Mouse (Mus musculus) testis, postnatal 14 days (tissue): ENCODE results near the gene Iqsec3.
"Not testable (repeated sequence)": the region's sequence is repeated elsewhere in the genome, so short reads cannot be mapped to it uniquely, and the experiment has no call there.

Source experiments
- DNase-seq: peaks from one replicate; pipeline ENCODE4 v3.0.0; 2021; ENCODE audit warnings: low spot score

Gene Iqsec3

DNA sequence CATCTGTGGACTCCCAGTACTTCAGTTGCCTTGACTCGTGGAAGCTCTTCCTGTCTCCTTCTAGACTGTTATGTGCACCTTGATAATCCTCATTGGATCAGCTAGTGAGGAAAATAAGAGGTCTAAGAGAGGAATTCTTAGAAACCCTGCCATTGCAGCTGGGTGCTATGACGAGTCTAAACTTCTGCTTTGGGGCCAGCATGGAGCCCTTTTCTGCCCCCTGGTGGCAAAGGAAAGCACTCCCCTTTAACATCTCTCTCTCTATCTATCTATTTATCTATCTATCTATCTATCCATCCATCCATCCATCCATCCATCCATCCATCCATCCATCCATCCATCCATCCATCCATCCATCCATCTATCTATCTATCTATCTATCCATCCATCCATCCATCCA is 106.9 kb downstream of the Iqsec3 start:
- DNase-seq, result not testable (repeated sequence)

DNA sequence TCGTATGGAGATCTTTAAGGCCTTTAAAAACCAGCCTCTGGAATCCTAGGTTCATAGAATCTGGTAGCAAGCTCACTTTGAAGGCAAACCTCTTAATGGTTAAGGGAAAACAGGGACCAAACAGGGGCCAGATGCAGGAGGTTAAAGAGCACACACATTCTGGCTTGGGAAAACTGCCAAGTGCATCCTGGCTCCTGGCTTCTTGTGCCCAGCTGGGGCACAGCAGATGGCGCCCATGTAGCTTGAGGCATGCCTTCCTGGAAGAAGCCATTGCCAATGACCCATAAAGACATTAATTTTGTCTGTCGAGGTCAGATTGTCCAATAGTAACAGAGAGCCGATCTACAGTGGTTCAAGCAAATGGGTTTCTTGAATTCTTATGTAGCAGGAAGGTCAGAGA is 109.5 kb downstream of the Iqsec3 start:
- DNase-seq, result no peak

DNA sequence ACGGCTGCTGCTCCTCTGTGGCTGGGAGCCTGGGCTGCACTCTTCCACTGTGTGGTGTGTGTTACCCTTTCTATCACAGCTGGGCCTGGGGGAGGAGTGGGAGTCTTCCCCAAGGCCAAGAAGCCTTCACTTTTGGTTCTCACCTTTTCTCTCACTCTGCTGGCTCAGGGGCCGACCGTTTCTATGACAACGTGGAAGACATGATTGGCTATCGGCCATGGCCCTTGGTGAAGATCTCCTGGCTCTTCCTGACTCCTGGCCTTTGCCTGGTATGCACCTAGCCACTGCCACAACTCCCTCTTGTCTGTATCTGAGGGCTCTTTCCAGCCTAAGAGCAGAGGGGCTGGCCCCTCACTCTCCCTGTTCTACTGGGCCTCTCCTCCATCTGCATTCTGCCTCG is 110.4 kb downstream of the Iqsec3 start:
- DNase-seq, result no peak

DNA sequence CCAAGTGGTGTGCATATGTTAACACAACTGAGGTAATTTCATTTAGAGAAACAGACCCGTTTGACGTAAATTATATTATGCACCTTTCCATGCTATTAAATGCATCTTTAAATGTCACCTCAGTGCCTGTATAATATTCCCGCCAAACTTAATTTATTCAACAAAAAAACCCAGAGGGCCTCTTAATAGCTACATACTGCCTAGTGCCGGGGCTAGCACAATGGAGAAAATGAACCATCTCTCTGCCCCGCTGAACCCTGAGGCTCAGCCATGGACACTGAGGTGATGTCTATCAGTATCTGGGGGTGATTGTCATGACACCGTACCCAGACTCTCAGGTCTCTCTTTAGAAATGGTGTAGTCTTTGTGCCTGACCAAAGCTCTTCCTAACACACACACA is 116.2 kb downstream of the Iqsec3 start:
- DNase-seq, result no peak

DNA sequence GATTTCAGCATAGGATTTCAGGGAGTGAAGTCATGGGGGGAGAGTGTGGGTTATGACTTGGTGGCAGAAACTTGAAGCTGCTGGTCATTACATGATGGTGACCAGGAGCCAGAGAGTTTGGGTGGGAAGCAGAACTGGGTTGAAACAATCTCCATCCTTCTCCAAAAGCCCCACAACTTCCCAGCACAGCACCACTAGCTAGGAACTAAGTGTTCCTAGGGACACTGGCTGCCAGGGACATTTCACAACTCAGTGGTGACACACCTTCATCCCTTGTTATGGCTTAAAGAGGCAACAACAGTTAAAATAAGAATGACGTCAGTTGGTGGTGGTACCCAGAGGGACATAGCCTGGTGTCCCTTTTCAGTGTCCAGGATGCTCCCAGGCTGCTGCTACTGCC is 117.4 kb downstream of the Iqsec3 start:
- DNase-seq, result no peak

DNA sequence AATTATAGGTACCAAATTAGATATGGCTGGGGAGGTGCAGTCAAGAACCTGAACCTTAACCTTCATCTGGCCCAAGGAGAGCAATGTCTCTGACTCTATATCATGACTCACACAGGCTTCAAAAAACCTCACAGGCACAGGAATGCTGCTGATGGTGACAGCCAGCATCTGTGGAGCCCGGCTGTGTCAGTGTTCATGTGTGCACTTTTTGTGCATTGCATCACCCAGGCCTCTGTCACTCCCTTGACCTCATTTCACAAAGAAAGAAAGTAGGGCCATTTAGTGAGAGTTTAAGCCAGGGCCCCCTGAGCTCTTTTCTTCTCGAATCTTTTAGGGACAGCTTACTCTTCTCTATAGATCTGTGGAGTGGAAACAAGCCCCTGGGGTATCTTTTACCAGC is 121.2 kb downstream of the Iqsec3 start:
- DNase-seq, result no peak

DNA sequence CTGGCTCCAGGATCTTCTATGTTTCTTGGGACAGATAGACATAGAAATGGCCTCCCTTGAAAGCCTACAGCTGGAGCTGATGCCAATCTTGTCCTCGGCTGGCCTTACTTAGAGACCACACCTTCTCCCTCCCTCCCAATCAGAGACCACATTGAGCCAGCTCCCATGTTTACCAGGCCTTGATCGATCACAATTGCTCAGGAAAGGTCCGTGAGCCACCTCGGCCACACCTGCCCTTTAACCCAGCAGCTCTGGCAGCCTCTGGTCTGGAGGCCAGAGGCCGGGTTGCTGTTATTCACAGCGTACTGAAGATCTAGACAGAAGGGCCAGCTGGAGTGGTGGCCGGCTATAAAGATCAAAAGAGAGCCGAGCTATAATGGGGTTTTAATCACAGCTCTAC is 127.0 kb downstream of the Iqsec3 start:
- DNase-seq, result no peak

DNA sequence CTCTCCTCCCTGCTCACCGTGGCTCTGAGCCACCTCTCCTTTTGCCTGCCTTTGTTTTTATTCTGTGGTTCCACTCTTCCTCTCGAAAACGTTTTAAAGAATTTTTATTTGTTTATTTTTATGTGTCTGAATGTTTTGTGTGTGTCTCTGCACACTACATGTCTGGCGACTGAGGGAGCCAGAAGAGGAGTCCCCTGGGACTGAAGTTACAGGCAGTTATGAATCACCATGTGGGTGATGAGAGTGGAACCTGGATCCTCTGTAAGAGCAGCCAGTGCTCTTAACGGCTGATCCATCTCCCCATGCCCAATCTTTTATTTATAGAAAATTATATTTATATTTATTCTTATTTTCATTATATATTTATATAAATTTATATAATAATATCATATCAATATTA is 129.1 kb downstream of the Iqsec3 start:
- no peak for DNase-seq

DNA sequence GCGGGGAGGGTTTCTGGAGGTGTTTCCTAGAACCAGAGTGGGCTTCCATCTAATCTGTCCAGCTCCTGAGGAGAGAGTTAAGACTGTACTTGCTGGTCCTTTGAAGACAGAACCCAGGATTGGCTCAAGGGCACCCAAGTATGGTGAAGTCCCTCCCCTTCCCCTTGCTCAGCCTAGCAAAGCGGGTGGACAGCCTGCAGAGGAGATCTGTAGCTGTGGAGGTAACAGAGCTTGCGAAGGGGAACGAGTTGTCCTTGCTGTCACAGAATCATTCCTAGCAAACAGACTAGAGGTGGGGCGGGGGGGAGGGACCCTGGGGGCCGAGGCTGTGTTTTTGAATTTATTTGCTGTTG is 129.7 kb downstream of the Iqsec3 start:
- DNase-seq, result no peak

DNA sequence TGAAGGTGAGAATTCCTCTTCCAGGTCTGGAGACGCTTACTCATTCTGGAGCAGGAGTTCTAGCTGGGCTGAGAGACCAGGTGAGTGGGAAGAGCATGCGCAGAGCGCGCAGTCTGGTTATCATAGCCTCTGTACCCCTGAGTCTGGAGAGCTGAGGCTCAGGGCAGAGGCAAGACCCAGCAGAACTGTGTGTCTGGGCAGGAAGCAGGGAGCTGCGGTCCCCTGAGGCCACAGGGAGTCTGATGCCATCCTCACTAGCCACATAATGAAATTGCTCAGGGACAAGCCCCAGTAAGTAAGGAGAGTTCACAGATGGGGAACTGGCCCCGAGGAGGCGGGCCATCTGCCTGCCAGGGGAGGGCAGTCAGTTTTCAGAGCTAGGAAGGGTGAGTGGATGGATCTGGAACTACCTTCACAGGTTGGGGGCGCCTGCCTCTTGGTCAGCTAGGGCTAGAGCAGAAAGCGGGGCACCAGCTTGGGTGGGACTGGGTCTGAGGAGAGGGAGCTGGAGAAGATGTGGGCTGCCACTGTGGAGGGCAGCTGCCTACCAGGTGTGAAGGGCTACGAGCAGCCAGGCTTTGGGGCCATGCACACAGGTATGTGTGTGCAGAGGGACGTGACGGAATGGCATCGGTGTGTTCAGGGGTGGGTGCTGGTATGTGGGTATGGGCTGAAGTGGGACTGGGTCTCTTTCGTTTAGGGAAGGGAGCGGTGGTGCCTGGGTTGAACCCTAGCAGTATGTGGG is 130.3 kb downstream of the Iqsec3 start, which contains the start of gene Slc6a12:
TSS of gene Slc6a12 (plus strand) at position 51 of the 745 bp plus-strand sequence.
- DNase-seq, result no peak

DNA sequence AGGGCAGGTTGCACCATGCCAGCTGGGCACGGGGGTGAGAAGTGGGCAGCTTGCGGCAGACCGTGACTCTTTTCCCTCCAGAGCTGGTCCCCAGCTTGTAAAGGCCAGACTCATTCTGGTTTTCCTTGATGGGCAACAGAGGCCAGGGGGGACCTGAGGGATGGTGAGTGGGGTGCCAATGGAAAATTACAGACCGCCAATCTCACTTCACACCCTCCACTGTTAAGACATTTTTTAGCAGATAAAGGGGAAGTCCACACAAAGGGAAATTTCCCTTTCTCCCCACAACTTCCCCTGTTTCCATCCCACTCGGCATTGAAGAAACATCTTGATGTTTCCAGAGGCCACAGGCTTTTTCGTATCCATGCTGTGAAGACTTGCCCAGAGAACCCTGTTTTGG is 131.8 kb downstream of the Iqsec3 start:
- DNase-seq, result no peak

DNA sequence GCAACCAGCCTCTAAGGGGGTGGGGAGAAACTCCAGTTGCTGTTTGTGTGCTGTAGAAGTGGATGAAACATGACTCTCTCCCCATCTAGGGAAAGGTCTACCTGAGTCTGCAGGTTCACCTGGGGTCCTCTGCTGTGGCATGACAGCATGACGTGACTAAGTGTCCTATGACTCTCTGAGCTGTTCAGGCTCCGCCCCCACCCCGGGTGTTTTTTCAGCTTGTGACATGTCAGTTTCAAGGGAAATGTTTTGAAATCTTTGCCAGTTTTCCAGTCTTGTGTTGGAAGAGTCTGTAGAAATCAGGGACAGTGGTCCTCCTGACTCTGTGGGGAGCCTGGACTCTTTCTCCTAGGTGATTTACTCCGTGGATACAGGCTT is 135.0 kb downstream of the Iqsec3 start:
- no peak for DNase-seq

DNA sequence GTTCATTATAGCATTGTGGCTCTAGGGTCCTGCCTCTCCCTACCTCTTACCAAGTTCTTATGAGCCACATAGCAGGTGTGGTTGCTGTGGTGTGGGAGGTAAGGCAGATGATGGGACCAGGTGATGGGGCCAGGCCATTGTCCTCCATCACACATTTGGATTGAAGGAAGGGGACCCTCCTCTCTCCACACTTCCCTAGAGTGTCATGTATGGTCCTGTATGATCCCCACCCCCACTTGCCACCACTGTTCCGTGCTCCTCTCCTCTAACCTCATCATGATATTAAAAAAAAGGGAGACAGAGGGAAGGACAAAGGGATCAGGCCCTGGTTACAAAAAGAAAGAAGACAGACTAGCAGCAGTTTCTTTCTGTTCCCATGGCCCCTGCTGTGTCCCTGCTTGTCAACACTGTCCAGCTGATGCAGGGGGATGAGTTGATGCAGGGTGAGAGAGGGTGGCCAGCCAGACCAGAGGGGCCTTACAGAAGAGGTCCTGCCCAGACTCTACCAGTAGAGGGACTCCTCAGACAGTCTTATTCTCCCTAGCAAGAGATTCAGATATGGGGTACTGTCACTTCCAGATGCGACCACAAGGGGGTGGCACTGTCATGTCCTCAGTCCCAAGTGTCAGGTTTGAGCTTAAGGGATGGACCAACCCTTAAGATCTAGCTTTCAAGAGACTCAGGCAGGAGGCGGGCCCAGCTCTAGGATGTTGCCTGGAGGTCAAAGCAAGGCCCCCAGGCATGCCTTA is 135.5 kb downstream of the Iqsec3 start:
- peak; percentile 49 for DNase-seq

DNA sequence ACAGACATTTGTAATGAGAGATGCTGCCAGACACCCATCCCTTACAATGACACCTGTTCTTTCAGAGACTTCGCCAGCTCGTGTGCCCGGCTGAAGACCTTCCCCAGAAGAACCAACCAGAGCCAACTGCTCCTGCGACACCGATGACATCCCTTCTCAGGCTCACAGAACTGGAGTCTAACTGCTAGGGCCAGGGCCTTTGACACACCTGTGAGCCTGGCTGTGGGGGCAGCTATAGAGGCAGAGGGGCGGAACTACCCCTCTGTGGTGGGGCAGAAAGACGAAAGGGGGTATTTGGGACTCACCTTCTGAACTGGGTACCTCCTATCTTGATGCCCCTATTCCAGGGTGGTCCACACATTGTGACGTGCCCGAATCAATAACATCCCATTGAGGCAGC is 136.2 kb downstream of the Iqsec3 start:
- no peak for DNase-seq

DNA sequence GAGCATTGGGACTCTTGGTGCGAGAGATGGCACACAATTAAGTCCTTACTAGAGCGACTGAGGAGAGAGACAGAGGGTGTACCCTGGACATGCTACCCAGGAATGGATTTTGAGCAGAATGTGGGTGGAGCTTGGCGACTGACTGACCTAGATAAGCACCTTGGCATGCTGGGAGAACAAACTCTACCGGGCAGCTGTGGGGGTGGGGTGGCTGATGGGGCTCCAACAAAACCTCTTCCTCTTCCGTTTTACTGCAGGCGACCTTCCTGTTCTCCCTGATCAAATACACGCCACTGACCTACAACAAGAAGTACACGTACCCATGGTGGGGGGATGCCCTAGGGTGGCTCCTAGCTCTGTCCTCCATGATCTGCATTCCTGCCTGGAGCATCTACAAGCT is 136.9 kb downstream of the Iqsec3 start:
- DNase-seq, result no peak

DNA sequence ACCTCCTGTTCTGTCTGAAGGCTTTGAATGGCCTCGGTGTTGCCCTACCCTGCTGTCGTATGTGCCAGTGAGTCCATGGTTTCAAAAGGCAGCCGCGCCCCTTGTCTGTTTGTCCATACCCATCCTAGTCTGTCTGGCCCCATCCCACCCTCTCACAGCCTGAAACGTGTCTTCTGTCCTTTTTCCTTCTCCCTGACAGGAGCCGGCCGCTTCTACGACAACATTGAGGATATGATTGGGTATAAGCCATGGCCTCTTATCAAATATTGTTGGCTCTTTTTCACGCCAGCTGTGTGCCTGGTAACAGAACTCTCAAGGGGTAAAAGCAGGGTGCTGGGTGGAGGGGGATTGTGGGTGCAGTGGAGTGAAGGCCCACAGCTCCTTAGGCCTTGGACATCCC is 137.6 kb downstream of the Iqsec3 start:
- DNase-seq, result no peak

DNA sequence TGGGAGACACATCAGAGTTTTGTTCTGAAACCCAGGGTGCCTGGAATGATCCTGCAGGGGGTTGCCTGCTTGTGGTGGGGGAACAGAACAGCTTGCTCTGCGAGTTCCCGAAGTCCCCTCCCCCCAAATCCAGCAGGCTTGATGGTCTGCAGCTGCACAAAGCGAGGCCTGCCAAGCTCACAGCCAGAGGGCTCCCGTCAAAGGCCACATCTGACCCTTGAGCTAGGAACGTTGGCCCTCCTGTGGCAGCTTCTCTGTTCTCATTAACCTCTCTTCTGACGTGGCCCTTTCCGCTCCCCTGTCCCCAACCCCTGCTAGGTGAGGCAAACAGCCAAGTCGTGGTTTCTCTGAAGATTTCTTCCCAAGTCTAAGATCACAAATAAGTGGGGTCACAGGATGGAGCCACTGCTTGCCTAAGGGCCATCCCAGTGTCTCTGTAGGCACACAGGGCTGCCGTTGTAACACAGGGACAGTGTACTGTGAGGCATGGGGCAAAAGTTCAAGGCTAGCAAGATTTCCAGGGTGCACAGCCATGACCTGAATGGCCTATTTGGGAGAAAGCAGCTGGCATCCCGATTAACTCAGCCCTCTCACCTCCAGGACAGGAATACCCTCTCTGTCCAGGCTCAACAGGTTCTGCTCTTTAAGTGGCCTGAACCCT is 143.5 kb downstream of the Iqsec3 start:
- DNase-seq, result no peak

DNA sequence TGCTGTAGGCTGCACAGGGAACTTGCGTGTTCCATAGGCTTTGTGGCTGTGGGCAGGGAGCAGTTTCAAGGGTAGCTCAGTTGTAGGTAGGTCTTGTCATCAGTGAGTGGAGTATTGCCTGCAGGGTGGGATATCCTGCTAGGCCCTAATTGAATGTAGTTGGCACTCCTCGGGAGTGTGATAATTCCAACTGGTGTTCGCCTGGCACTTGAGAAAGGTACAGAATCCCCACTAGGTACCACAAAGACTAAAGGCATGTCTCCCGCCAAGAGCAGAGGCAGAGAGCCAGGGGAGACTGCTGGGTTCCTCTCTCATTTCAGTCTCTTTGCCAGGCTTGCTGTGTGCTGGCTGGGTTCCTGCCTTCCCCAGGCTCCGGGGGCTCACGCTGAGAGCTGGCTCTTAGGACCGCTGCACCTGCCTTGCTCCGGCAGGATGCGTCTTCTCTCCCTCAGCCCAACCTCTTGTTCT is 145.0 kb downstream of the Iqsec3 start:
- no peak for DNase-seq

DNA sequence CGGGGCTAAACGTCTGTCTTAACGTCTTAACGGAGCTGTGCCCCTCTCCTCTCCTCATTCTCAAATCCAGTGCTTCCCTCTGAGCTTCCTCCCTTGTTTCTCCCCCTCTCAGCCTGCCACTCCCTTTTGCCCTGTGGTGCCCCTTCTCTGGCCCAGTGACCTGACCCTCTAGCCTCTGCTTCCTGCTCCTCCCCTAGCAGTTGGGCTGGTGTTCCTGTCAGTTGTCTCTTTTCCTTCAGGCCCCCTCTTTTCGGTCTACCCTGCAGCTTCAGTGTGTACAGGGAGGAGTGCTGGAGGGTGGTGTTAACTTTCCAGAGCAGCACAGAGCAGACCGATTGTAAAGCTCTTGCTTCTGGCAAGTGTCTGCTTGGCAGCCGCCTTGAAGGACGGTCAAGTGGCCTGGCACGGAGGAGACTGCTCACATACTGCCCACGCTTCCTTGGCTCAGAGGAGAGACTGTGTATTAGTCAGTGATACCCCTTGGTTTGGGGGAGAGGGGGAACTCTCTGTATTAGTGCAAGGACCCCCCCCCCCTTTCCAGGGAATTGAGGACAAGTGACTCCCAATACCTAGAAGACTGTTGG is 146.9 kb downstream of the Iqsec3 start:
- DNase-seq, result no peak

DNA sequence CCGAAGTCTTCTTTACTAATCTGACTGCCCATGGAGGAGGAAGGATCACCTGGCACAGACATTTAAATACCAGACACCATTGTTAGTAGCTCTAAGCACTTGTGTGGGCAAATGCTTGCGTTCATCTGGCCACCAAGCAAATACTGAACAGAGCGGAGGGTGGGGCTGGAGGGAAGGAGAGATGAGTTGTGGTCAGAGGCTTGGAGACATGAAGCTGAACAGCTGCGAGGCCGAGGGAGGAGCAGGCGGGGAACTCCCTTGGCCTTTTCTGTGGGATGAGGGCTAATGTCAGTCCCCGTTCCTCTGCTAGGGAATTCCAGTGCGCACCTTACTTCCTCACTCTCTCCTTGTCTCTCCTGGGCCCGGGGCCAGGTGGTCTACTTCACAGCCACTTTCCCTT is 147.7 kb downstream of the Iqsec3 start:
- DNase-seq, result no peak

DNA sequence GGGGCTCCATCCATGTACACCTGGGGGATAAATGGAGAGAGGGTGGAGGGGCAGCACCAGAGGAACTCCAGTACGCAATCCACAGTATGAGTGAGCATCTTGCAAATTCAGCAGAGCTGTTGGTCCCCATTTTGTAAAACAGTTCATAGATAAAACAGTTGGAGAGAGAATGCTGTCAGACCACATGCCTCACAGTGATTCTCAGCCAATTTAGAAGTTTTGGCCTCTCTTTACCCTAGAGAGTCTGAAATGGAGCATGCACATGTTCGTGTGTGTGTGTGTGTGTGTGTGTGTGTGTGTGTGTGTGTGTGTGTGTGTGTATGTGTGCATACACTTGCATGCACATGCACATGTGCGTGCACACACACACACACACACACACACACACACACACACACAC is 148.2 kb downstream of the Iqsec3 start:
- DNase-seq, result no peak
